Mouse (Mus musculus) neural tube, postnatal 0 days (tissue): ENCODE data around the gene Ctsa. TPM values are rescaled to one million over a fixed set of nuclear protein-coding genes. Genes with fewer than 3 reads are reported as not detected.

Experiments
- polyA plus RNA-seq: library from polyadenylated mRNA; unstranded; fragments of >200 nt; fragmentation: Nextera tagmentation; extraction: Ambion mirVana; gene quantifications from 2 replicates; pipeline ENCODE4 v1.2.1, GENCODE M21; 2015

Ctsa gene
- polyA plus RNA-seq: 101 and 102 TPM in 2 replicates

GRCm38 (mm10) chr2:164832748-164833301, at the start of gene Ctsa:
Ctsa (plus strand) TSS chr2:164832873.

GRCm38 (mm10) chr2:164785481-164786387, 46.9 kb upstream of the Ctsa start, which contains the start of gene Snx21:
Snx21 (plus strand) TSS chr2:164785823.

GRCm38 (mm10) chr2:164804533-164805331, 27.9 kb upstream of the Ctsa start, which contains the start of the genes Acot8 and Zswim3:
Acot8 (minus strand) TSS chr2:164804882.
Zswim3 (plus strand) TSS chr2:164805098.

GRCm38 (mm10) chr2:164822636-164823165, 10.0 kb upstream of the Ctsa start, which contains the start of gene Zswim1:
Zswim1 (plus strand) TSS chr2:164822686.

GRCm38 (mm10) chr2:164828437-164828836, 4.2 kb upstream of the Ctsa start, which contains the start of gene Spata25:
Spata25 (minus strand) TSS chr2:164828537.

GRCm38 (mm10) chr2:164833314-164833959, 764 bp downstream of the Ctsa start, which contains the start of gene Neurl2:
Neurl2 (minus strand) TSS chr2:164833456.

GRCm38 (mm10) chr2:164857101-164857821, 24.6 kb downstream of the Ctsa start, which contains the start of gene Pltp:
Pltp (minus strand) TSS chr2:164857711.

GRCm38 (mm10) chr2:164879228-164879567, 46.5 kb downstream of the Ctsa start, which contains the start of gene Pcif1:
Pcif1 (plus strand) TSS chr2:164879304.

Other genes with a start within 250 kb of the Ctsa start
- not detected in 2 replicates for gene Wfdc6a, start 247.4 kb upstream of the Ctsa start, polyA plus RNA-seq
- not detected in 2 replicates for gene Eppin, start 239.3 kb upstream of the Ctsa start, polyA plus RNA-seq
- gene Wfdc6b, start 219.4 kb upstream of the Ctsa start, polyA plus RNA-seq: not detected in 2 replicates
- gene Wfdc8, start 219.2 kb upstream of the Ctsa start, polyA plus RNA-seq: not detected in 2 replicates
- not detected in 2 replicates for gene Wfdc16, start 194.1 kb upstream of the Ctsa start, polyA plus RNA-seq
- not detected in 2 replicates for gene Wfdc10, start 176.8 kb upstream of the Ctsa start, polyA plus RNA-seq
- gene Wfdc9, start 176.3 kb upstream of the Ctsa start, polyA plus RNA-seq: not detected in 2 replicates
- gene Wfdc11, start 158.8 kb upstream of the Ctsa start, polyA plus RNA-seq: not detected in 2 replicates
- gene Wfdc13, start 147.8 kb upstream of the Ctsa start, polyA plus RNA-seq: 0.22 TPM in 1 of 2 replicates, not detected in the other
- not detected in 2 replicates for gene Spint4, start 134.4 kb upstream of the Ctsa start, polyA plus RNA-seq
- not detected in 2 replicates for gene Spint5, start 117.6 kb upstream of the Ctsa start, polyA plus RNA-seq
- gene Wfdc3, start 86.9 kb upstream of the Ctsa start, polyA plus RNA-seq: 0.58 and 0.88 TPM in 2 replicates
- gene Dnttip1, start 86.9 kb upstream of the Ctsa start, polyA plus RNA-seq: 48.0 and 50.3 TPM in 2 replicates
- 31.4 and 34.2 TPM in 2 replicates for gene Ube2c, start 63.0 kb upstream of the Ctsa start, polyA plus RNA-seq
- 6.6 and 7.2 TPM in 2 replicates for gene Tnnc2, start 52.9 kb upstream of the Ctsa start, polyA plus RNA-seq
- gene Snx21, start 47.0 kb upstream of the Ctsa start, polyA plus RNA-seq: 54.9 and 60.8 TPM in 2 replicates
- gene Acot8, start 28.0 kb upstream of the Ctsa start, polyA plus RNA-seq: 23.8 and 27.3 TPM in 2 replicates
- gene Zswim3, start 27.8 kb upstream of the Ctsa start, polyA plus RNA-seq: 10.4 and 10.8 TPM in 2 replicates
- gene Zswim1, start 10.2 kb upstream of the Ctsa start, polyA plus RNA-seq: 24.9 and 26.5 TPM in 2 replicates
- gene Spata25, start 4.3 kb upstream of the Ctsa start, polyA plus RNA-seq: 0.27 TPM in 1 of 2 replicates, not detected in the other
- gene Neurl2, start 583 bp downstream of the Ctsa start, polyA plus RNA-seq: 8.1 and 8.5 TPM in 2 replicates
- 134 and 140 TPM in 2 replicates for gene Pltp, start 24.8 kb downstream of the Ctsa start, polyA plus RNA-seq
- gene Pcif1, start 46.4 kb downstream of the Ctsa start, polyA plus RNA-seq: 84.1 and 87.1 TPM in 2 replicates
- 8.1 and 10.7 TPM in 2 replicates for gene Zfp335, start 78.9 kb downstream of the Ctsa start, polyA plus RNA-seq
- gene Mmp9, start 107.9 kb downstream of the Ctsa start, polyA plus RNA-seq: 9.1 and 14.6 TPM in 2 replicates
- gene Slc12a5, start 127.9 kb downstream of the Ctsa start, polyA plus RNA-seq: 100 and 111 TPM in 2 replicates
- 39.8 and 51.0 TPM in 2 replicates for gene Ncoa5, start 202.0 kb downstream of the Ctsa start, polyA plus RNA-seq
- gene Cd40, start 222.8 kb downstream of the Ctsa start, polyA plus RNA-seq: 3.9 and 4.2 TPM in 2 replicates